Mouse (Mus musculus): ENCODE data around the gene Sp9. TPM values are rescaled to one million over a fixed set of nuclear protein-coding genes. Genes with fewer than 3 reads are reported as not detected.

Sp9 gene
- total RNA-seq, 2 experiments from 2014 or later: 2.9 to 3.6 TPM

DNA sequence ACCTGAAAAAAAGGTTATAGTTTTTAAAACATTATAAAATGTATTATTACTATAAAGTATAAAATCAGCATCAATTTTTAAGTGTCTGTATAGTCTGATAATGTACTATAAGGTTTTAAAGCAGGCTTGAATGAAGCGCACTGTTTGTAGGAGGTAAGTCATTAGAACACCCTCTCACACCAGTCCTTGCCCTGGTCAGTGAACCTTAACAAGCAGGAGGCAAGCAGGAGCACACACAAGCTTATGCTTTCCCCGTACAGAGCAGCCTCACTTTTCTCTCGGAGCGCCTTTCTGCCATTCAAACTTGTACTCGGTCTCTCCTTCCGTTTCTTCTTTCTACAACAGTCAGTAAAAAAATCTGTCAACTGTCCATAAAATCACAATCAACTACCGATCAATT, 34.3 kb downstream of the Sp9 start:
- no peak for DNase-seq (ENCODE audit: extremely low spot score in 1 of 2, low spot score in 1 of 2)

DNA sequence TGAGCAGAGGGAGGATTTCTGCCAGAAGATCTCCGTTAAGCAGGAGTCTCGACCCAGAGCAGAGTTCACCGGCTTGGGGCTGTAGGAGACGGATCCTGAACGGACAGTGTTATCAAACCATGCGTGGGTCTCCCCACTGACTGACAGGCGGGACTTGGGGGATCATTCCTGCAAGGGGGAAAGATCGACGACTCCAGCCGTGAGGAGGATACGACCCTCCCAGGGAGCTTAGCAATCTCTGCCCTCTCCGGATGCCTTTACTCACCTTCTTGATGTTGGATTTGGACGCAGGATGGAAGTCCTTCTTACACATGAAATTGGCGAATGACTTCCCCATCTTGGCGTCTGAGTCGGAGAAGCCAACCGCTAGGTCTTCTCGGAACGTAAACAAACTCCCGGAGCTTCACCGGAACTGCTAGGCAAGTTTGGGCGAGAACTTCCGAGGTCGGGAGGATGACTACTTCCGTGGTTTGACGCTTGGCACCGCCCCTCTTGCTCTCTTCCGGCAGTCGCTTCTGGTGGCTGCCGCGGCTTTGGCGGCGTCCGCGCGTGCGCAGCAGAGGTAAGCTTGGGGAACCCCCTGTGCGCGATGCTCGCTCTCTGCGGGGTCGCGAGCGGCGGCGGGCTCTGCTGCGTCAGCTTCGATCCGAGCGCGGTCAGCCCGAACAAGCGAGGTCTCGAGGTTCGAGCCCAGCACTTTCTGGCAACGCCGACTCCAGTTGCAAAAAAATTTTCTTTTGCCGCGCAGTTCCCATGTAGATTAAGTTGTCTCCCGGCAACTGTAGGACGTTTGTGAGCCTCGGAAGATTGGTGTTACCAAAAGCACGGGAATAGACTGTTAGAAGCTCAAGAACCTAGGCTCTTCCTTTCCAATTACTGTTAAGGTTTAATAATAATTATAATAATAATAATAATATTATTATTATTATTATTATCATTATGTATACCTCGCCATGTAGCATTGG, 40.7 kb downstream of the Sp9 start, which contains the start of the genes Scrn3 and Cir1:
Gene Scrn3, plus strand, starts transcription at position 450 of the 965 bp plus-strand sequence.
Gene Cir1, minus strand, starts transcription at position 550 of the 965 bp plus-strand sequence.
- DNase-seq (ENCODE audit: extremely low spot score in 1 of 2, low spot score in 1 of 2): peak; percentile 79 to 86

DNA sequence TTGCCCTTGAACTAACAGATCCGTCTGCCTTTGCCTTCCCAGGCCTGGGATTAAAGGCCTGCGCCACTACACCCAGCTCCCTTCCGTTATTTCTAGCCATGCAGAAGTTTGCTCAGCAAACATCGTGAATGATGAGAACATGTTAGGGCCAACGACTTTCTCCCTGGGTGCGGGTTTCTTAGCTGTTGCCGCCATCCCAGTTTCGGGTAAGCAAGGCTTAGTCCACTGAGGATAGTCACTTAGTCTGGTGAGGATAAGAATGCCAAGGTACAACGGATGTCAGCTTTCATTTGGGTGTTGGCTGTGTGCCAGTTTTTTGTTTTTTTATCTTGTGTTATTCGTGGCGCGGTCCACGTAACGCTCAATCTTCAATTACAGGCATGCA, 41.4 kb downstream of the Sp9 start:
- DNase-seq (ENCODE audit: extremely low spot score in 1 of 2, low spot score in 1 of 2): peak; percentile 21 to 25

DNA sequence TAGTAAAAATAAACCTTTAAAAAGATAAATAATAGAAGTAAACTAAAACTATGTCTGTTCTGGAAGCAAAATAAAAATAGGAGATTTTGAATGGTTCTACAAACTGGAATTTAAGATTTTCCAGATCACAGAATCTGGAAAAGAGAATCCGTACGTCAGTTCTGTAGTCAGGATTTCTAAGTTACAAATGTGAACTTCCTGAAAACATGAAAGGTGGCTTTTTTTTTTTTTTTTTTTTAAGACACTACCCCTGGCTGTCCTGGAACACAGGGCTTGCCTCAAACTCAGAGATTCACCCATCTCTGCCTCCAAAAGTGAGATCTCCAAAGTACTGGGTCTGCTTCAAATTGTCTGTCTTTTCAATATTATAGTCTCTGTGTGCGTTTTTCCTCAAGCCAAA, 42.6 kb downstream of the Sp9 start:
- DNase-seq (ENCODE audit: extremely low spot score in 1 of 2, low spot score in 1 of 2): no peak

DNA sequence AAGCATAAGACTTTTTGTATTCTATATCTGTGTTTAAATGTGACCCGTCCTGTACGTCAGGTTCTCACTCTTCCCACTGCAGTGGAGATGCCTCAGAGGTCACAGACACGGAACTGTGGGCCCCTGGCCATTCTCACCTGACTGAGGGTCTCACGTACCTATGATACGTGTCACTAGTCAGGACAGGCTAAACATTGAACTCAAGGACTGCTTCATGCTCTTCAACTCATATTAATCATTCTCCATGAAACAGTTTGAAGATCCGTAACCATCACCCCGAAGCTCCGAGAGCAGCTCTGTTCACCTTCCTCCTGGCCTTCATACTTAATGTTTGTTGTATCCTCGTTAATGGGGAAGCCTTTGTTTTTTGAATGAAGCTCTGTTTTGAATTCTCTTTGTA, 45.7 kb downstream of the Sp9 start:
- no peak for DNase-seq (ENCODE audit: extremely low spot score in 1 of 2, low spot score in 1 of 2)

DNA sequence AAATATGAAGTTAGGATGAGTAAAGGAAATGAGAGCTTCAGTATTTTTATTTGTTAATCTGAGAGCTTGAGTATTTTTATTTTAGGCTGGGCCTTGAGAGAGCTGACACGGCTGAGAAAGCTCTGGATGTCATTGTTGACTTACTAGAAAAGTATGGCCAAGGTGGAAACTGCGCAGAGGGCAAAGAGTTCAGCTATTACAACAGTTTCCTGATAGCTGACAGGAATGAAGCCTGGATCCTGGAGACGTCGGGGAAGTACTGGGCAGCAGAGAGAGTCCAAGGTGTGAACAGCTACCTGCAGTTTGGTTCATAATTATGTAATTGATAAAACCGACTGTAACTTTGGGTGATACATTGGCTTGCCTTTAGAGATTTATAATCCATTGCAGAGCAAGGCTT, 47.5 kb downstream of the Sp9 start:
- DNase-seq (ENCODE audit: extremely low spot score in 1 of 2, low spot score in 1 of 2): no peak

DNA sequence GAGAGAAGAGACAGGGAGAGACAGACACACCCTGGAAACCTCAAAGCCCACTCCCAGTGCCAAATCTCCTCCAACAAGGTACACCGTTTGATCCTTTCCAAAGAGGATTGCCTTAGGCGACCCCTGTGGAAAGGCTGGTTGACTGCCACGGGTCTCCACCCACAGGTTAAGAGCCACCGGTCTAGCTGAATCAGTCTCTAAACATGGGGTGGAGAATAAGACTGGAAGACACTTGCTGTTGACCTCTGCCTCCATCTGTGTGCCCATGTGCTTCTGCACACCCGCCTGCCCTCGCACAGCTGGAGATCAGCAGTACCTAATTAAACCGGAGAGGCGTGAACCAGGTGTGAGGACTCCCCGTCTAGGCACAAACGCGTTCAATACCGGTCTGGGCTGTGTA, 51.3 kb downstream of the Sp9 start:
- no peak for DNase-seq (ENCODE audit: extremely low spot score in 1 of 2, low spot score in 1 of 2)

DNA sequence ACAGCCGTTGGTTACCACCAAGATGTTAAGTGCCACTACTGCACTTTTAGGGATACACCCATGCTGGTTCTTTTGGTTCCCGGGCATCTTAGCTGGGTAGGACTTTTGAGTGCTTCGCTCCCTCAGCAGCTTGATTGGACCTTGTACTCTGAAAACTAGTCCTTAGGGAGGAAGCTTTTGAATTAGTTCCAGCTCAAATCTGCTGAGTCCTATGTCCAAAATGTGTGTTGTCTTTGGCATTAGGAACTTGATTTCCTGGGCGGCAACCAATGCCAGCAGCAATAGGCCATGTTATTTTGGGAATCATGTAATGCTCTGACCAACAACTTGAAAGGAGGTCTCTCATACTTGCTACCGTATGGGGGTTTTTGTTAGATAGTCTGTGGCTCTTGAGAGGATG, 54.1 kb downstream of the Sp9 start:
- DNase-seq (ENCODE audit: extremely low spot score in 1 of 2, low spot score in 1 of 2): no peak

Other genes with a start within 250 kb of the Sp9 start
- gene Ola1, start 53.0 kb upstream of the Sp9 start, total RNA-seq (2021): 100 to 1,000 TPM; 116 to 117 TPM
- 10 to 100 TPM; 17.3 to 27.5 TPM for gene Scrn3, start 40.7 kb downstream of the Sp9 start, total RNA-seq (2021)
- gene Cir1, start 40.8 kb downstream of the Sp9 start, total RNA-seq (2021): 10 to 100 TPM; 27.0 to 29.3 TPM
- gene Gpr155, start 114.6 kb downstream of the Sp9 start, total RNA-seq (2021): 10 to 100 TPM; 54.9 to 62.0 TPM